Mouse (Mus musculus) E14TG2a.4 (cell line): ENCODE results near the gene Trub2.

Experiments
- CTCF ChIP-seq: conservative IDR thresholded peaks from 2 replicates; pipeline ENCODE4 v1.5.1; 2014; ENCODE audit warnings: low read length
- NANOG ChIP-seq: IDR thresholded peaks from 2 replicates; pipeline ENCODE4 v1.6.1; 2014; ENCODE audit warnings: borderline replicate concordance, low read length, mixed read lengths
- POU5F1 ChIP-seq: IDR thresholded peaks from 2 replicates; pipeline ENCODE4 v1.6.1; 2014; ENCODE audit warnings: low read length, borderline replicate concordance

DNA sequence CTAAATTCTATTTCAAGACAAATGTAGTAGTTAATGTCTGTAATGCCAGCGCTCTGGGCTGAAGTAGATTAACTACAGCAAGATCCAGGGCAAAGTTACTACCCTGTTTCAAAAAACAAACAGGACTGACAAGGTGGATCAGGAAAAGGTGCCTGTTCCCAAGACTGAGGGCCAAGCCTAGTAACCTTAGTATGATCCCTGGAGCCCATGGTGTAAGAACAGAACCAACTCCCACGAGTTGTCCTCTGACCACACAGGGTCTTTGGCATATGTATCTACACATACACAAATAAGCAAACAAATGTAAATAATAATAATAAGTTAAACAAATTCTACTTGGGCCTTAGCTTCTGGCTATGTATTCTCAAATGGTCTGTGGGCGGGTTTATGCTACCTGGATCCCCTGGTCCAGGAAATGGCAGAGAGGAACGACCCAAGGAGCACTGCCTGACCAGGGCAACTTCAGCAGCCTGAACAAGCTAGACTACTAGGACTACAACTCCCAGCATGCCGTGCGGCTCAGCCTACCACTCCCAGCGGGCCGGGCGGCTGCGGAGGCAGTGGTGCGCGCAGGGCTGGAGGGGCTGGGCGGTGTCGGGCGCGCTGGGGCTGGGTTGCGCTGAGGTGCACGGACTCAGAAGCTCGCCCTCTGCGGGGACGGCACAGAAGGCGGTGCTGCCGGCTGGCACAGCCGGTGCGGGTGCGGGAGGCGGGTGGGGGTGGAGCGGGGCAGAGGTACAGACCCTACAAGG is 13.9 kb upstream of the Trub2 start, which contains the start of gene Slc27a4:
- no peak for TF ChIP-seq CTCF
- TF ChIP-seq NANOG: no peak
- TF ChIP-seq POU5F1: no peak
